Mouse (Mus musculus): Measurements from ENCODE around the gene P3h2.

Gene P3h2

GRCm38 (mm10) chr16:25934181-25934580 is 171.4 kb downstream of the P3h2 start:
- in situ Hi-C loops (cut with MboI; ENCODE audit: unreplicated experiment in 2 of 2) = no loop called here

- in situ Hi-C loops (cut with MboI; ENCODE audit: unreplicated experiment in 2 of 2) = no loop called here
Observed at GRCm38 (mm10) chr16:25912185-25912584, 193.4 kb downstream of the P3h2 start.
